Mouse (Mus musculus) cerebellum, adult 11-12 months (tissue): ENCODE results near the gene Zfp512b.

ENCODE experiments used
- DNase-seq: peaks from one replicate; pipeline ENCODE4 v3.0.0; 2022

The Zfp512b gene

DNA sequence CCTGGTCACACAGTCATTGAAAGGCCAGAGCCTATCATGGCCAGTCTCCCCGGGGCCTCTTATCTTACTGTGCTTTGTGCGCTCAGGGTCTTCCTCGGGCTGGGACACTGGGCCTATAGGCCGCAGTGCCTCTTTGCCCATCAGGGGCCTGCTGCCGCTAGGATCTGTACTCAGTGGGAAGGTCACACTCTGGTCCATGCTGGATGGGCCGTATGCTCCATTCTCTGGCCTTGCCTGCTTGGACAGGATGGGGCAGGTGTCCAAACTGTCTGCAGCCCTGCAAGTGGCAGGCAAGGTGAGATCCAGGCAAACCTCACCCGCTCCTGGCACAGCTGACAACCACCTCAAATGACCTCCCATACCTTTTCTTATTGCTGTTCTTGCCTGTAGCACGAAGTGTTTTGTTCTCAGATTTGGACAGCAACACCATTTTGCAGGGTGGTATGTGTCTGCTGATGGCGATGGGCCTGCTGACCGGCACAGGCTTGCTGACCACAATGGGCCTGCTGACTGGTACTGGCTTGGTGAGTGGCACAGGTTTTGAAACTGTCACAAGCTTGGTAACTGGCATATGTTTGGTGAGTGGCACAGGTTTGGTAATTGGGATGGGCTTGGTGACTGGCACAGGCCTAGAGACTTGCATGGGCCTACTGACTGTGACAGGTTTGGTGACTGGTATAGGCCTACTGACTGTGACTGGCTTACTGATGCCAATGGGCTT, 3.4 kb downstream of the Zfp512b start:
- DNase-seq = peak; percentile 68

DNA sequence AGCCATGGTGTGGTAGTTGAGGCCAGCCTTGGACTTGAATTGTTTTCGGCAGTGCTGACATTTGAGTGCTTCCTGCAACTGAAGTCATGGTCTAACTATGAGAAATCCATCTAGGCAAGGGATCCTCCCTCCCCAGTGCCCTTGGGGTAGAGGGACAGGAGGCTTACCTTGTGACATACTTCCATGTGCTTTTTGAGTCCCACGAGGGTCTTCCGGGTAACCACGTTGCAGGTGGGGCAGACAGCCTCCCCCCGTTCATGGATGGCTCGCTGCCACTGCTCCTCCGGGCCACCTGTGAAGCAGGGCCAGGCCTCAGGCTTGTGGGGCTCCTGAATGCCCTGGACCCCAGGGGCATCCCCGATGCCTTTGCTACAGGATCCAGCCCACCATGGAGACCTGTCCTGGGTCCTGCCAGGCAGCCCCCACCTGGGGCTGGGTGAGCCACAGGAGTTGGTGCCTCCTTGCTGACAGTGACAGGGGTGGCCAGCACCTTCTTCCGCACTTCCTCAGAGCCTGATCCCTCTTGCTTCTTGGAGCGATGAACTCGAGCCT, 4.3 kb downstream of the Zfp512b start:
- DNase-seq = peak; percentile 47

GRCm38 (mm10) chr2:181587796-181588195, 4.8 kb downstream of the Zfp512b start:
- DNase-seq = peak; percentile 26

DNA sequence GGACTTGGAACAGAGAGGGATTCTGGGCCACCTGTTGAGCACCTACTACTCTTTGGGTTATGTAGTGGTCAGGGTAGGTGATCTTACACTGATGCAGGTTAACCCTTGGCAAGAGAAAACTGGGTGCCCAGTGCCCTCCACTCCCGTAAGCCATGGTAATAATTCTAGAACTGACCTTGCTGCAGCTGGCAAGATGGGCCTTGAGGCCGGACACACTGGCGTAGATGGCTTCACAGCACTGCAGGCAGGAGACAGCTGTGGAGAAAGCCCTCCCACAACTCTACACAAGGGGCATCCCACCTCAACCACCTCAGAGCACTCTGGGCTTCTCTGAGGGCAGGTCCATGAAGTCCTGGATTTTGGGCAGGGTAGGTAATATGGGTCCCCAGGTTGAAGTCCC, 6.5 kb downstream of the Zfp512b start:
- peak; percentile 35 for DNase-seq

DNA sequence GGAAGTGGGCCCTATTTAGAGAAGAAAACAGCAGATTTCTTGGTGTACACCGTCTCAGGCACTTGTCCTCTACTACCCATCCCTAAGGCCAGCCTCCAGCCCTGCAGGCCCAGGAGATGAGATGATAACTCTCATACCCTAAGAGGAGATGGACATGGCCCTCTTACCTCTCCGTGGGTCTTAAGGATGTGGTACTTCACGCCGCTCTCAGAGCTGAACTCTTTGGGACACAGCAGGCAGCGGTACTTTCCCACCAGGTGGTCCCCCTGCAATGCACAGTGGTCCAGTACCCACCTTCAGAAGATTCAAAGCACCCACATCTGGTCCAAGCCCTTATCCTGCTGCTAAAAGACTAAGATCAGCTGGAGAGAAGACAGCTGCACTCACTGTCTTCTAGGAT, 7.1 kb downstream of the Zfp512b start:
- DNase-seq = peak; percentile 27

GRCm38 (mm10) chr2:181584411-181584942, 8.1 kb downstream of the Zfp512b start, which contains the start of gene Uckl1:
Gene Uckl1, minus strand, starts transcription at chr2:181584892.
- DNase-seq = peak; percentile 36

DNA sequence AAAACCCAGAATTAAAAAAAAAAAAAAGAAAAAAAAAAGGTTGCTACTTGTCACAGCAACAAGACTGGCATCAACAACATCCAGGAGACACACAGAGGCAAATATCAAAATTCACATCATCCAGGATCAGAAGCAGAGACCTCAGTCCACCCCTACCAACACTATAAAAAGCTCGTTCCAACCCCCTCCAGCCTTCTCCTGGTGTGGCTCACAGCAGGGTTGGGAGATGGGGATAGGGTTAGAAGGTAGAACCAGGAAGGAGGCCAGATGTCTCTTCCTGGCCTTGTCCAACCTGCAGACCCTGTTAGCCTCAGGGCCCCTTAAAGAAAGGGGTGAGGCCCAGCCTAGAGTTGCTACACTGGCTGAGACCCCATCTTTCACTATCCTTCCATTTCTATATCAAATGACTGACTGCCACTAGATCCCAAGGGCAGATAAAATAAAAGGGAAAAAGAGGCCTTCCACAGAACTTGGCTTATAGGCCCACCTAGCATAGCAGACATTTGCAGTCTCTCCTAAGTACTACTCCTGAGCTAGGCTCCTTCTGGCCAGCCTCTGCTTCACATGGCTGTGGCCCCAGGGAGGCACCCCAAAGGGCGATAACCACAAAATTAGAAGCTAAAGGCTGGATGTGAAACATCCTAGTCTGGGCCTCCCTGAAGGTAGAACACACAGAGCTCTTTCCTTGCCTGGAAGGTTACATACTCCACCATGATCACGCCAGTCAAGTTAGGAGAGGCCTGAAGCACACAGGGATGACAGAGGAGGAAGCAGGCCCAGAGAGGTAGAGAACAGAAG, 8.9 kb downstream of the Zfp512b start:
- peak; percentile 40 for DNase-seq

DNA sequence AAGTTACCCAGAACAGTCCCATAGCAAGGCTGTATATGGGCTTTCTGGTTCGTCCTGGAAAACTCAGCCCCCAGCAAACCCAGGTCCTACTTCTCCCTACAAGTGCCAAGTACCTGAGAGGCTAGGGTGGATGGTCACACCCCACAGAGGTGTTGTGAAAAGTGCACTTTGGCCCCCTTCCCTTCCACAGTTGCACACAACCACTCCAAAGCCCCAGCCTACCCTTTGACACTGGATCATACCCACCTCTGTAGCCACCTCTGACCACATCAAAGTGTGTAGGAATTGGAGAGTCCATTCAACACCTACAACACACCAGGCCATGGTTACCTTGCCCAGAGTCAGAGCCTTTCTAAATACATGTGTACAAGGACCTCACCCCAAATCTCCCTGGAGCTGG, 9.7 kb downstream of the Zfp512b start:
- peak; percentile 52 for DNase-seq

- no peak for DNase-seq
These were observed 10.2 kb downstream of the Zfp512b start for GRCm38 (mm10) chr2:181582358-181582757.

GRCm38 (mm10) chr2:181581402-181582120, 11.0 kb downstream of the Zfp512b start:
- DNase-seq = peak; percentile 87

GRCm38 (mm10) chr2:181581016-181581401, 11.6 kb downstream of the Zfp512b start:
- DNase-seq = peak; percentile 87

- no peak for DNase-seq
These were observed 12.4 kb downstream of the Zfp512b start for GRCm38 (mm10) chr2:181580131-181580772.

DNA sequence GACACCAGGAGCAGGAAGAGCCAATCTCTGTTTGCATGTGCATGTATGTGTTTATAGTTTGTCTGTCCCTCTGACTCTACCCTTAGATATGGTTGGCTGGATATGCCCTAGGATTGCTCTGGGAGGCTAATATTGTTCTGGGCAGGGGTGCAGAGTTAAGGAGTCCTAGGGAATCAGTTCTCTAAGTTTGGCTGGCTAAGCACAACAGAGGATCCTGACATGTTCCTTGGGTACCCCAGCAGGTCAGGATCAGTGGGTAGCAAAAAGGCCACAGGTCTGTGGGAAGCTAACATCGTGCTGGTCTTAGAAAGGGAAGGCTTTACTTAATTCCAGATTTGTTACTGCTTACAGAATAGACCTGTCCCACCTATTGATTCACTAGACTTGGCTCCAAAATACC, 12.9 kb downstream of the Zfp512b start:
- DNase-seq = peak; percentile 20

DNA sequence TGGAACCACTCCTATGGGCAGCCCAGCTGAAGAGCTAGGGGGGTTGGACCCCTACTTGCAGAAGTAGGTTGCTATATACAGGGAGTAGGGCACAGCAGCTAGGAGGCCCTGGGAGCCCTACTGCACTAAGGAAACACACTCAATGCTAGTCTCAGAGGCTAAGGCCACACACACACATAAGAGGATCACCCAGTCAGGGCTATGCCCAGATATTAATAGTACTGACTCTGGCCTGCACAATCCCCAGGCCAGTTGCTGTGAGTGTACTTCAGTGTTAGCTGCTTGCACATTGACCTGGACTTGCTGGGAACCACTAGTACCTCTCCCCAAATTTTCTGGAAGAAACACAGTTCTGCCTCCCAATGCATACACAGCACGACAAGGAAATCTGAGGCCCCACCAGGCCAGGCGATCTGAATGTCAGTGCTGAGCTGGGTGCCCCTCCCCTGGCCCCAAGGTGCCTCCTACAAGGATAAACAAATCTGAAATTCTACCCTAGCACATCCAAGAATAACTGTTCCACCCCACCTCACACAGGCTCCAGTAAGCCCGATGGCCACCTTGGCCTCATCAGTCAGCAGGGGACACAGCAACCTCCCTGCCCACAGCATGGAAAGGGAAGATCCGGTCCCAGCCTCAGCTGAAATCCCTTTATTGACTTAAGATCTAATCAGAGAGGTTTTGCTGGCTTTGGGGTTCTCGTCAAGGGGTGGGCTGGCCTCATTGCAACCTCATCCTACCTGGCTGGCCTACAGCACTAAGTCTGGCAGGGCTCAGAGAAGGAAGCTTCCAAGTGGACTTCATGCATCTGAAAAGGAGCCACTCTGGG, 13.6 kb downstream of the Zfp512b start:
- DNase-seq = peak; percentile 34

GRCm38 (mm10) chr2:181577981-181578581, 14.5 kb downstream of the Zfp512b start:
- peak; percentile 78 for DNase-seq

- peak; percentile 25 for DNase-seq
These were observed 15.5 kb downstream of the Zfp512b start for GRCm38 (mm10) chr2:181577126-181577525.

DNA sequence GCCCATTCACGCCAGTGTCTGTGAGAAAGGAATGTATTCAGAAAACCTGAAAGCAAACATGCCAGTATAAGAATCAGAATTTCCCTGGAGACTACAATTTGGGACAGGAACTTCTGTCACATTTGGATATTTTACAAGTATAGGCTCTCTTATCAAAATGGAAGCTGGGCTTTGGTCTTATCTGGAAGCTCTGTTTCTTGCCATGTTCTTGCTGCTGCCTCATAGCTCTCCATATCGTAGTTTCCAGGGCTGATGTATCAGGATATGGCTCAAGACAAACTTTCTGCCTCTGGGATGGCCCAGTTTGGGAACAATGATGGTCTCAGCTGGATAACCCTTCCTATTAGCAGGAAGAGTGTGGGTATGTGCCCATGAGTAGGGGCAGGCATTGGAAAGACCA, 16.0 kb downstream of the Zfp512b start:
- DNase-seq = peak; percentile 14

GRCm38 (mm10) chr2:181574921-181575545, 17.6 kb downstream of the Zfp512b start:
- DNase-seq = peak; percentile 31

- peak; percentile 33 for DNase-seq
These were observed 18.6 kb downstream of the Zfp512b start for GRCm38 (mm10) chr2:181573961-181574360.
